Comparison of ENCODE assay signal across 8 mouse cellular contexts in the genomic region with DNA sequence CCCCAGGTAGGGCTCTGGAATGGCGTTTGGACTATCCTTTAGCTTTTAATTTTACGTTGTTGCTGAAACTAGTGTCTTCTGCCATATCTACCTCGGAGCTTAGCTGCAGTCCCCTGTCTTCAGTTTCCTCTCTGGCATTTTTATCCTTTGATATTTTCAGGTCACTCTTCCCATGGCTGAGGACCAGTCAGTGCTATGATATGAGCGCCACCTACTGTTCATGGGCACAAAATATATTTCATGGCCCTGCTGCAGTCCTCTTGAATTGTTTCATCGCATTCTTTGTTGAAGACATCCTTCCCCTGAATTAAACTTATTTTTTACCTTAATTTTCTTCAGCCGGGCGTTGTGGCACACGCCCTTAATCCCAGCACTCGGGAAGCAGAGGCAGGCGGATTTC. TPM values are rescaled to one million over a fixed set of nuclear protein-coding genes. Genes with fewer than 3 reads are reported as not detected.
A peak's percentile ranks its signal among the peaks of the same experiment; 100 is the strongest.
DNase-seq lines count a peak whose midpoint lies in the region; ATAC-seq and TF ChIP-seq lines count a peak whose summit lies in the region.

No protein-coding gene starts in this region.

- H3K4me2 ChIP-seq in liver, embryonic 14.5 days (ENCODE audit: low read depth) = no peak overlapping the region
- H3K4me2 ChIP-seq in neural tube, embryonic 14.5 days (ENCODE audit: low read depth, low read length) = no peak overlapping the region

- no peaks in the 10 kb centered on the region for H3K36me3 ChIP-seq in heart, embryonic 10.5 days
- H3K36me3 ChIP-seq in liver, embryonic 14.5 days (replicated peaks; ENCODE audit: control insufficient read depth, insufficient read depth, low read depth) = no peaks in the 10 kb centered on the region
- H3K36me3 ChIP-seq in neural tube, embryonic 14.5 days (ENCODE audit: control insufficient read depth, insufficient read depth, low read length) = no peaks in the 10 kb centered on the region

- H3K27ac ChIP-seq in cortical plate, adult 2 months (ENCODE audit: insufficient read depth, low read length) = no peak overlapping the region
- H3K27ac ChIP-seq in heart, embryonic 10.5 days = no peak overlapping the region
- H3K27ac ChIP-seq in liver, embryonic 14.5 days = no peak overlapping the region
- H3K27ac ChIP-seq in neural tube, embryonic 14.5 days (ENCODE audit: low read depth, low read length) = no peak overlapping the region

- in situ Hi-C loops in Patski (cut with MboI; ENCODE audit: low pct_unique_long_range_greater_than_20kb) = loop anchor here (5.0 kb wide), 1 partner anchor 145 kb away; no protein-coding TSS in a partner anchor

- no peak for ATAC-seq in Patski
- ATAC-seq in liver, embryonic 14.5 days (ENCODE audit: insufficient read depth) = no peak
- ATAC-seq in neural tube, embryonic 14.5 days (ENCODE audit: low read depth) = peak; percentile 87

- H3K4me3 ChIP-seq in cortical plate, adult 2 months (ENCODE audit: insufficient read depth, low read length) = no peak overlapping the region
- no peak overlapping the region for H3K4me3 ChIP-seq in heart, embryonic 10.5 days
- no peak overlapping the region for H3K4me3 ChIP-seq in liver, embryonic 14.5 days (ENCODE audit: insufficient read depth in 1 of 2, low read depth in 2 of 2, low read length in 2 of 2)
- no peak overlapping the region for H3K4me3 ChIP-seq in neural tube, embryonic 14.5 days (ENCODE audit: low read depth, low read length)

- no peaks in the 10 kb centered on the region for H3K4me1 ChIP-seq in cortical plate, adult 2 months (ENCODE audit: control insufficient read depth, insufficient read depth, low read length)
- H3K4me1 ChIP-seq in heart, embryonic 10.5 days = no peaks in the 10 kb centered on the region
- no peaks in the 10 kb centered on the region for H3K4me1 ChIP-seq in liver, embryonic 14.5 days (replicated peaks; ENCODE audit: control insufficient read depth in 2 of 2, insufficient read depth in 2 of 2, low read length in 1 of 2)
- H3K4me1 ChIP-seq in neural tube, embryonic 14.5 days (ENCODE audit: control insufficient read depth, insufficient read depth, low read length) = no peaks in the 10 kb centered on the region

- no peaks in the 10 kb centered on the region for H3K9me3 ChIP-seq in heart, embryonic 10.5 days
- H3K9me3 ChIP-seq in liver, embryonic 14.5 days (ENCODE audit: control insufficient read depth, low read length) = no peaks in the 10 kb centered on the region
- H3K9me3 ChIP-seq in neural tube, embryonic 14.5 days (ENCODE audit: control insufficient read depth, low read length) = no peaks in the 10 kb centered on the region

- peak; percentile 83 for TF ChIP-seq CTCF in Patski (IDR thresholded peaks at IDR 0.05)
- TF ChIP-seq CTCF in cortical plate, adult 2 months (IDR thresholded peaks at IDR 0.05; ENCODE audit: extremely low read depth, insufficient read depth, low read length) = peak; percentile 80
- TF ChIP-seq CTCF in liver, embryonic 14.5 days (IDR thresholded peaks at IDR 0.05; ENCODE audit: low read depth) = peak; percentile 63

- no peaks in the 10 kb centered on the region for H3K27me3 ChIP-seq in Patski
- H3K27me3 ChIP-seq in heart, embryonic 10.5 days (ENCODE audit: insufficient read depth, poor library complexity, severe bottlenecking) = no peaks in the 10 kb centered on the region
- H3K27me3 ChIP-seq in liver, embryonic 14.5 days (ENCODE audit: control insufficient read depth, insufficient read depth, low read length) = no peaks in the 10 kb centered on the region
- H3K27me3 ChIP-seq in neural tube, embryonic 14.5 days (ENCODE audit: control insufficient read depth, insufficient read depth, low read length) = no peaks in the 10 kb centered on the region

- 19% methylated on average over 10 of the region's 10 CpGs for WGBS in heart, embryonic 10.5 days
- WGBS in liver, embryonic 14.5 days (ENCODE audit: insufficient replicate concordance) = 13% methylated on average over 10 of the region's 10 CpGs
- 29% methylated on average over 10 of the region's 10 CpGs for WGBS in neural tube, embryonic 14.5 days

- peak; percentile 60 for DNase-seq in 416B (ENCODE audit: low read depth)
- peak; percentile 6 for DNase-seq in Patski (ENCODE audit: low read depth, low spot score)
- peak; percentile 74 for DNase-seq in heart, embryonic 10.5 days (ENCODE audit: low spot score)
- peak; percentile 71 for DNase-seq in kidney, postnatal 10 days
- DNase-seq in liver, embryonic 14.5 days (ENCODE audit: low read depth in 3 of 3, low spot score in 3 of 3) = peak in 1 of 3 experiments; percentile 3
- no peak for DNase-seq in spleen, postnatal 14 days (ENCODE audit: low spot score in 2 of 2)

- POLR2A ChIA-PET in Patski (lab: Charles Lee) = no interaction called here

- CTCF ChIA-PET in Patski (lab: Charles Lee) = interaction anchor here (0.7 to 3.1 kb wide), 4 partner anchors 68 to 175 kb away, joined by 3 to 33 read pairs (median 5); no protein-coding TSS in a partner anchor

- no peak overlapping the region for H3K9ac ChIP-seq in liver, embryonic 14.5 days (replicated peaks)
- H3K9ac ChIP-seq in neural tube, embryonic 14.5 days (replicated peaks; ENCODE audit: low read depth, low read length) = no peak overlapping the region

- TF ChIP-seq POLR2A in cortical plate, adult 2 months (IDR thresholded peaks at IDR 0.05; ENCODE audit: extremely low read depth, insufficient read depth, low read length) = no peak

- no peak for TF ChIP-seq EP300 in liver, embryonic 14.5 days (IDR thresholded peaks at IDR 0.05; ENCODE audit: low read depth)

RNA-seq across cellular contexts. Expression of a gene that starts 36.5 kb away (rescaled TPM):
- polyA plus RNA-seq in Patski (2021) = 22.9 TPM
- 12.5 and 13.5 TPM in 2 replicates for polyA plus RNA-seq in cortical plate, adult 2 months (2012; rRNA removed)
- 57.2 and 80.7 TPM in 2 replicates for polyA plus RNA-seq in heart, embryonic 10.5 days (2016; fragmentation: Nextera tagmentation; extraction: Ambion mirVana)
- polyA plus RNA-seq in liver, embryonic 14.5 days (2012; rRNA removed) = 25.0 and 29.6 TPM in 2 replicates
- polyA plus RNA-seq in liver, embryonic 14.5 days (2014; fragmentation: Nextera tagmentation; extraction: Ambion mirVana) = 73.6 and 88.4 TPM in 2 replicates
- 25.3 and 25.5 TPM in 2 replicates for polyA plus RNA-seq in neural tube, embryonic 14.5 days (2014; fragmentation: Nextera tagmentation; extraction: Ambion mirVana)

Comparison
In these comparisons a context has a peak if more than half of its experiments do, and no peak if none do; other contexts are left out.
1. DNase-seq: peak in 416B (single experiment), Patski (single experiment), heart, embryonic 10.5 days (single experiment) and kidney, postnatal 10 days (single experiment); none in spleen, postnatal 14 days (0 of 2).
2. Peak in every context shown above with its lines, with median percentiles within 50 percentile points of each other: CTCF ChIP-seq.